Mouse (Mus musculus) left cerebral cortex, postnatal 14 days (tissue): ENCODE data around the gene Otud7b. TPM values are rescaled to one million over a fixed set of nuclear protein-coding genes. Genes with fewer than 3 reads are reported as not detected.
A peak's percentile ranks its signal among the peaks of the same experiment; 100 is the strongest.

ENCODE experiments used
- DNase-seq, 2 experiments: peaks; one replicate each; pipeline ENCODE4 v3.0.0; 2021 to 2022; ENCODE audit warnings: low spot score in 2 of 2, mixed read lengths in 1 of 2
- intact Hi-C: fragments of 180-260 bp; cut with DNase I; formaldehyde crosslinking; loops from one replicate; pipeline ENCODE4 v1.15.1; 2025
- long read RNA-seq, 2 experiments: library from polyadenylated mRNA; stranded (forward); transcript quantifications; one replicate each; pipeline ENCODE4 v2.0.0; 2021
- total RNA-seq, 2 experiments: library from RNA; stranded (reverse); gene quantifications; 2 replicates each; pipeline ENCODE4 v1.2.3; 2021

Gene Otud7b
- 10 to 100 TPM; 18.2 to 22.3 TPM for total RNA-seq
- long read RNA-seq, experiment 1, partial matches to known transcripts = 0 of 9 reads
- long read RNA-seq, experiment 1, other reads (novel, unspliced or antisense) = 9 of 9 reads
- long read RNA-seq, experiment 2, partial matches to known transcripts = 0 of 1 reads
- long read RNA-seq, experiment 2, other reads (novel, unspliced or antisense) = 1 of 1 reads

- intact Hi-C loops = no loop called here
- peak; percentile 46 to 63 for DNase-seq
Observed at GRCm38 (mm10) chr3:96104261-96105065, at the start of gene Otud7b. Gene Otud7b (plus strand): TSS chr3:96104527.

- intact Hi-C loops = loop anchor here (10.0 kb wide), 1 partner anchor 170 kb away; the partner anchor contains the start of gene Ciart
- DNase-seq = no peak
Observed at GRCm38 (mm10) chr3:96055294-96055693, 49.0 kb upstream of the Otud7b start.

GRCm38 (mm10) chr3:96056031-96056430 lies 48.3 kb upstream of the Otud7b start:
- intact Hi-C loops = loop anchor here (10.0 kb wide), 1 partner anchor 171 kb away; the partner anchor contains the start of gene Ciart
- DNase-seq = no peak

GRCm38 (mm10) chr3:96057747-96058204 lies 46.6 kb upstream of the Otud7b start:
- DNase-seq = peak; percentile 90 to 91
- intact Hi-C loops = loop anchor here (10.0 kb wide), 1 partner anchor 173 kb away; the partner anchor contains the start of gene Ciart

GRCm38 (mm10) chr3:96058231-96058896 lies 46.0 kb upstream of the Otud7b start, which contains the start of gene Vps45:
Gene Vps45 (minus strand): TSS chr3:96058466.
- peak; percentile 47 to 78 for DNase-seq
- intact Hi-C loops = loop anchor here (10.0 kb wide), 1 partner anchor 174 kb away; the partner anchor contains the start of gene Ciart

- intact Hi-C loops = loop anchor here (10.0 kb wide), 1 partner anchor 165 kb away; the partner anchor contains the start of genes Hist2h2ac and Hist2h2be
- no peak for DNase-seq
Observed at GRCm38 (mm10) chr3:96060146-96060545, 44.2 kb upstream of the Otud7b start.

- DNase-seq = no peak
Observed at GRCm38 (mm10) chr3:96063299-96063698, 41.0 kb upstream of the Otud7b start.

GRCm38 (mm10) chr3:96064217-96064616 lies 40.1 kb upstream of the Otud7b start:
- intact Hi-C loops = loop anchor here (10.0 kb wide), 1 partner anchor 161 kb away; the partner anchor contains the start of genes Hist2h2ac and Hist2h2be
- DNase-seq = no peak

More at GRCm38 (mm10) chr3:96063299-96063698, 41.0 kb upstream of the Otud7b start:
- intact Hi-C loops = loop anchor here (10.0 kb wide), 1 partner anchor 162 kb away; the partner anchor contains the start of genes Hist2h2ac and Hist2h2be

GRCm38 (mm10) chr3:96065147-96065546 lies 39.2 kb upstream of the Otud7b start:
- intact Hi-C loops = loop anchor here (10.0 kb wide), 1 partner anchor 160 kb away; the partner anchor contains the start of genes Hist2h2ac and Hist2h2be
- no peak for DNase-seq

- intact Hi-C loops = loop anchor here (2.0 to 10.0 kb wide), 2 partner anchors 83 to 159 kb away; partner anchors contain the start of genes Hist2h2ac and Hist2h2be
Observed at GRCm38 (mm10) chr3:96065754-96066375, 38.5 kb upstream of the Otud7b start.

GRCm38 (mm10) chr3:96066741-96067140 lies 37.6 kb upstream of the Otud7b start:
- intact Hi-C loops = loop anchor here (2.0 to 10.0 kb wide), 2 partner anchors 82 to 158 kb away; partner anchors contain the start of genes Hist2h2ac and Hist2h2be
- DNase-seq = no peak

More at GRCm38 (mm10) chr3:96065754-96066375, 38.5 kb upstream of the Otud7b start:
- DNase-seq = peak; percentile 80 to 94

- no peak for DNase-seq
- intact Hi-C loops = loop anchor here (10.0 kb wide), 1 partner anchor 156 kb away; the partner anchor contains the start of genes Hist2h2ac and Hist2h2be
Observed at GRCm38 (mm10) chr3:96069046-96069445, 35.3 kb upstream of the Otud7b start.

- no peak for DNase-seq
- intact Hi-C loops = loop anchor here (10.0 kb wide), 1 partner anchor 155 kb away; the partner anchor contains the start of genes Hist2h2ac and Hist2h2be
Observed at GRCm38 (mm10) chr3:96069542-96069941, 34.8 kb upstream of the Otud7b start.

GRCm38 (mm10) chr3:96070241-96070640 lies 34.1 kb upstream of the Otud7b start:
- intact Hi-C loops = no loop called here

GRCm38 (mm10) chr3:96072921-96073486 lies 31.3 kb upstream of the Otud7b start:
- intact Hi-C loops = no loop called here
- no peak for DNase-seq

More at GRCm38 (mm10) chr3:96070241-96070640, 34.1 kb upstream of the Otud7b start:
- no peak for DNase-seq

GRCm38 (mm10) chr3:96078066-96078465 lies 26.3 kb upstream of the Otud7b start:
- intact Hi-C loops = no loop called here
- DNase-seq = no peak

- no peak for DNase-seq
- intact Hi-C loops = no loop called here
Observed at GRCm38 (mm10) chr3:96078711-96079110, 25.6 kb upstream of the Otud7b start.

- DNase-seq = no peak
- intact Hi-C loops = no loop called here
Observed at GRCm38 (mm10) chr3:96081006-96081405, 23.3 kb upstream of the Otud7b start.
